Mouse (Mus musculus) liver, adult 2 months (tissue): Measurements from ENCODE around the gene Cnpy3.

Source experiments
- CTCF ChIP-seq: fragments of 200-500 bp; IDR thresholded peaks from 2 replicates; pipeline ENCODE4 v1.5.1; 2011; ENCODE audit warnings: low read depth, low read length, control low read depth
- POLR2A ChIP-seq: fragments of 200-500 bp; IDR thresholded peaks from 2 replicates; pipeline ENCODE4 v1.6.1; 2011; ENCODE audit warnings: low read length, control low read depth; ENCODE audit not compliant: insufficient read depth; ENCODE audit errors: extremely low read depth

DNA sequence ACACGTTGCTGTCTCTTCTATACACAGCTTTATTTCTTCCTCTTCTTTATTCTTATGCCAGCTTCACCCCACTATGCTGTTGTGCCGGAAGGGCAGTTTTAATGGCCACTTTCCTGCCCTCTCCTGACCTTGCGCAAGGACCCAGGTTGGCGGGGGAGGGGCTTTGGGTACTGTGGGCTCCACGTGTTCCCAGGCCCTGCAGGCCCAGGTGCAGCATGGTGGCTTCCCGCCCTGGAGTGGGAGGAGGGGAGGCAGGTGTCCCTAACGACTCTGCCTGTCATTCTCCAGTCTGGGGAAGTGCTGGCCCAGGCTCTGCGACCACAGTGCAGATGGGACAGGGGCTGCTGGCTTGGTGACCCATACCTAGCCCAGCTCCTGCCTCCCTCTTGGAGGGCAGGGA lies 15.9 kb upstream of the Cnpy3 start:
- TF ChIP-seq CTCF (no peak), POLR2A (no peak)
